Mouse (Mus musculus): ENCODE measurements around the gene Slc38a6. TPM values are rescaled to one million over a fixed set of nuclear protein-coding genes. Genes with fewer than 3 reads are reported as not detected.
A peak's percentile ranks its signal among the peaks of the same experiment; 100 is the strongest.

The Slc38a6 gene
- total RNA-seq (2015; ENCODE audit: low replicate concordance) (0.63 and 2.7 TPM in 2 replicates), total RNA-seq (2017; ENCODE audit: low replicate concordance) (0.68 and 4.5 TPM in 2 replicates)

DNA sequence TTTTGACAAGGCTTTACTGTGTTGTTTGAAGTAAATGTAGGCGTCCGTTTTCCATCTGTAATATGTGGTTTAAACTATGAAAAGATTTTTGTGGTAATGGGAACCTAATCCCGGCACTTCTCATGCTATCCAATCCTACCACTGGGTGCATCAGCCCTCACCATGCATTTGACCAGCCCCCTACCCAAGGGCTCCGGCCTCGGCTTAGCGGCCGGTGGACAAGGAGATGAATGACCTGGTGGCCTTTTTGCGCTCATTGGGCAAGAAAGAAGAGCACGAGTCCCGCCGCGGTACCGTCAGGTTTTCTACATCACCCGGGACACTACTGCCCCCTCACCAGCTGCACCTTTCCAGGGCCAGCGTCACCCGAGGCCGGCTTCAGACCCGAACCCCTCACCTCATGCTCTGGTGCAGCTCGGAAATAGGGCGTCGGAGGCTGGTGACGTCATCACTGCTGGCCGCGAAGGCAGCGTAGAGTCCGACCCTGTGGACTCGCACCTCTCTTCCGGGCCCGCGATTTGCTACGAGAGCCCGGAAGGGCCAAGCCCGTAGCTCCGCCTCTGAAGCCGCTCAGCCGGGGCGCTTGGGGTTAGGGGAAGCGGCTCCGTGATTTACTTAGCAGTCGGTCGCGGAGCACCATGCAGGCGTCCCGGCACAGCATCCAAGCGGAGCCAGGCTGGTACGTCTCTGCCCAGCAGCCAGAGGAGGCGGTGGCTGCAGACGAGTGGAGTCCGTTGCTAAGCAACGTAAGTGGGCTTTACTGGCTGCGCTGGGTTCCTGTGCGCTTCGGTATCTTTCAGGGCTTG is at the start of gene Slc38a6, which contains the start of gene Trmt5:
Slc38a6 (plus strand) TSS at position 493 of the 806 bp plus-strand sequence.
Trmt5 (minus strand) TSS at position 424 of the 806 bp plus-strand sequence.
- ATAC-seq (replicated peaks; ENCODE audit: low FRiP score, poor library complexity, severe bottlenecking) = peak; percentile 97

DNA sequence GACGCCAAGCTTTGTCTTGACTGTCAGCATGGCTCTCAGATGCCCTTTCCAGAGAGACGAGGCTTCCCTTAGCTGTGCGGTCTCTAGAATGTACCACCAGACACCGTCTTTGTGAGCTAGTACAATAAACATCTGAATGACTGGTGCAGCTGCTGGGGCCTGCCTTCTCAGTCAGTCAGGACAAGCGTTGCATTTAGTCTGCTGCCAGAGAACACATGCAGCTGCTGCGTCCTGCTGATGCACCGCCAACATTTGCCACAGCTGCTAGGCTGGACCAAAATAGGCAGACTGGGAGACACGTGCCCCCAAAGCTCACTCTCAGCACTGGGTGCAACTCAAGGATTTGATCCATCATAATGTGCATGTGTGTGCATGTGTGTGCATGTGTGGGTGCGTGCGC is 44.6 kb upstream of the Slc38a6 start:
- no peak for ATAC-seq (replicated peaks; ENCODE audit: low FRiP score, poor library complexity, severe bottlenecking)

DNA sequence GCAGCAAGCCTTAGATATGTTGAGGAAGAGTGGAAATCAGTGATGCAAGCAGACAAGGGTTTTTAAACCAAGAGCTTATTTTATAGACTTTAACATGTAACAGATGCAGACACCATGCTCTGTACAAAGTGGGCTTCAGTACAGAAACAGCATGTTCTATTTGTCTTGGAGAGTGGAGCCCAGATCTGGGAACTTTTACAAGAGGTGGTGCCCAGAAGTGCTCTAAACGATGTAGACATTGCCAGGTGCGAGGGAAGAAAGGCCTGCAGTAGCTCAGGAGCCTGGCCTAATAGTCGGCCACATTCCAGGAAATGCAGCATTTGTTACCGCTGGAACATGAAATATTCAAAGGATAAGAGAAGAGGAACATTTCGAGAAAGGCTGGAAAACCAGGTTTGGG is 40.9 kb upstream of the Slc38a6 start:
- no peak for ATAC-seq (replicated peaks; ENCODE audit: low FRiP score, poor library complexity, severe bottlenecking)

DNA sequence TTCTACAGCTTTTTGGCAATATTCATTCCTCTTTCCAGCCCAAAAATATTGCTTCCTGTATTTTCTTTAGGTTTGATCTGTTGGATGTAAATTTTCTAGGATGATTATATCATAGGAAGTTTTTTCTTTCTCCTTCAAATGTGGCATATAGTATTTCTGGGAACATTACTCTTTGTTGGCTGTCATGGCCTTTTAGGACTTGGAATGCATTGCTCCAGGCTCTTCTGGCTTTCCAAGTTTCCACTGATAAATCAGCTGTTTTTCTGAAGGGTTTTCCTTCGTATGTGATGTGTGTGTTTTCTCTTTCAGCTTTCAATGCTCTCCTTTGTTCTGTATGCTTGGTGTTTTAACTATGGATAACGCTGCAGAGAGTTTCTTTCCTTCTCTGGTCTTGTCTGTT is 31.6 kb upstream of the Slc38a6 start:
- no peak for ATAC-seq (replicated peaks; ENCODE audit: low FRiP score, poor library complexity, severe bottlenecking)

DNA sequence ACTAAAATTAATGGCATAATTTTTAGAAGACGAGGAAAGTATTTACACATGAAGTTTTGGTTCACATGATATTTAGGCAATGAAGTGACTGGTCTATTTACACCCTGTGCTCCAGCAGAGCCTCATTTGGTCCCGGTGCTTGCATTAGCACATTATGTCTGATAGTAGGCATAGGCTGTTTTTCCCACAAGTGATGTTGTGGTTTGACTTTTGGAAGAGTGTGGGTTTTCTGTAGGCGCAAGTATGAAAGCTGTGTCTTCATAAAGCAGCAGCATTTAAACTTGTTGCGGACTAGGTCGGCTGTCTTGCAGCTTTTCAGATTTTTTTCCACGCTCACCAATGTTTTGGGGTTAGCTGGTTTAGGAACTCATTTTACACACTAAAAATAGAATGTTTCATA is 27.3 kb upstream of the Slc38a6 start:
- no peak for ATAC-seq (replicated peaks; ENCODE audit: low FRiP score, poor library complexity, severe bottlenecking)

DNA sequence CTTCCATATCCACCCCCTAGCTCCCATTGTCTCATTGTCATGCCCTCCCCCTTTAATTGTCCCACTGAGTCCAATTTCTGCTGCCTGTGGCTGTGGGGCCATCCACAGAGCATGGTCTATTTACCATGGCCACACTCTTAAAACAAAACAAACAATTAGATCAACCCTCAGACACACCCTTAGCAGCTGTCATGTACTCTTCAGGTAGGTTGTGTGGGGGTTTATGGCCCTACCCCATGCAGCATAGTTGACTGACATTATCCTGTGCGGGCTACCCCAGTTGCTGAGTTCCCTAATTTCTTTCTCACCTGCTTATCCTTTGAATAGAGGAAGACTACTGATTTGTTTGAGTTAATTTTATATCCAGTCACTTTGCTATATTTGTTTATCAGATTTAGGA is 26.2 kb upstream of the Slc38a6 start:
- no peak for ATAC-seq (replicated peaks; ENCODE audit: low FRiP score, poor library complexity, severe bottlenecking)

DNA sequence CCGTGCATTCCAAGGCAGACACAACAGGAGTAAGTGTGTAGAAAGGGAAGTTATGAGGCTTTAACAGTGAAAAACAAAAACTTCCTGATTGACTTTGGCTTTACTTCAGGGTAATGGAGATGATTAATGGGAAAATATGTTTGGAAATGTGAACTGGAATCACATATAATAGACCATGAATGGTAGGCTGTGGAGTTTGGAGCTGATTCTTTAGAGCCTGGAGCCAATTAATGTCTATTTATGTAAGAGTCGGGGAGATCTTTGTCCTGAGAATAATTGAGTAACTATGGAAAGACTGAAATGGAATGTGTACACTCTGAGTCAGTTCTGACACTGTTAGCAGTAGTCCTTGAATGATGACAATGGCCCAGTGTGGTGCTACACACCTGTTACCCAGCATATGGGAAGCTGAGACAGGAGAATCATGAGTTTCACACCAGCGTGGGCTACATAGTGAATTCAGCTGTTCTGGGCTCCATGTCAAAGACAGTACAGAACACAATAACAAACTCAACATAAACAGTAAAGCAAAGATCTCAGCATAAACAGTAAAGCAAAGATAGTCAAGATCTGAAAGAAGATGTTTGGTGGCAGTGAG is 21.1 kb upstream of the Slc38a6 start:
- ATAC-seq (replicated peaks; ENCODE audit: low FRiP score, poor library complexity, severe bottlenecking) = no peak

DNA sequence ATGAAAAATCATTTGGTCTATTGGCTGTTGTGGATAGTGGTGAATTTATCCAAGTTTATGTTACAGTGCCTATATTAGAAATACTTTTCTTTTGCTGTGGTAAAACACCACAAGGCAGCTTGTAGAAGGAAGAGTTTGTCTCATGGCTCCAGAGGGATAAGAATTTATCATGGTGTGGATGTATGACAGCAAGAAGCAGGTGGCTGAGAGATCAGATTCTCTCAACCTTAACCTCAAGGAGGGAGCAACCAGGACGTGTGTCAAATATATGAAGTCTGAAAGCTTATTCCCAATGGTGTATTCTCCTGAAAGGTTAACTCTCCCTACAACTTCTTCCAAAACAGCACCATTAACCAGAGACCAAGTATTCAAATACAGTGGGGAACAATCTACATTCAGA is 20.0 kb upstream of the Slc38a6 start:
- ATAC-seq (replicated peaks; ENCODE audit: low FRiP score, poor library complexity, severe bottlenecking) = no peak

DNA sequence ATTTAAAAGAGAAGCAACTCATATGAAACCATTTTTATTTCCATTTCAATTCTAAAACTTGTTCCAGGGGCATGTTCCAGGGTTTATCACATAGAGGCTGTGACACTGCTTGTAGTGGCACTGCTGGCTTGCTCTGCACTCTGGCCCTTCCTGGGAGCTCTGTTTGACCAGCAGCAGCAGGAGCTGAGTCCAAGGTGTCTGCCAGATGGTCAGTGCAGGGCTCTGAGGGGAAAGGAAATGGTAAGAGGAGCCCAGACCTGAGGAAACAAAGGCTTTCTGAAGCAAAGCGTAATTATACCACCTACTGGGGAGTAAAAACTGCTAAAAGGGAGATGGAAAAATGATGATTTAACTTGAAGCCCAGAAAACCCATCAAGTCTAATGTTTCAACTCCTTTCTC is 18.1 kb upstream of the Slc38a6 start:
- ATAC-seq (replicated peaks; ENCODE audit: low FRiP score, poor library complexity, severe bottlenecking) = no peak

DNA sequence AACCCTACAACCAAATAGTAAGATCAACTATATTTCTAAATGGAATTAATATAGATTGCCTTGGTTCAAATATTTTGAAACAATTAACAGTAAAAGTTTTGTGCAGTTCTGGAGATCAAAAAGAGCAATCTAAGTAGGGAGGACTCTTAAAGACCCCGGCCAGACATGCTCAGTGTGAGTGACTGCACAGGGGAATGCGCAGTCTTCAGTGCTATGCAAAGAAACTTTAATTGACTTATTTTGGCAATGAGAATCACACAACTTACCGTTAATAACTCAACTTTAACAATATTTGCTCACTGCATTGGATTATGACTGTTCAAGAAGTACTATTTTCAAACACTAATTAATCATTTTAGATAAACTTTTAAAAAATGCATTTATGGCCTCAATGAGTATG is 17.0 kb upstream of the Slc38a6 start:
- no peak for ATAC-seq (replicated peaks; ENCODE audit: low FRiP score, poor library complexity, severe bottlenecking)

DNA sequence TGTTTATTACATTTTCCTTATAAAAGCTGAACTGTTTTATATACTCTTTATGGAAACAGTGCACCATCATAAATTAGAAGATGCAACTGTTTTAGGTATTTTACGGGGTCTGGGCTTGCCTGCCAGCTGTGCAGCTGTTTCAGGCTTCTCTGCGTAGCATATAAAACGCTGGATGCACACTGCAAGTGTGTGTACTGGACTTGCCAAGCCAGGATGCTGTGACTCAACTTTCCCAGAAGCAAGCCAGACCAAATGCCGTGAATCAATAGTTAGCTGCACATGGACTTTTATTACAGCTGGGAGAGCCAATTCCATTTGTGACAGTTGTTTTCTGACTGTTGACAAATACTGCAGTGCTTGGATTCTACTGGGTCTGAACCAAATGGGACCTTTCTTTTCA is 16.6 kb upstream of the Slc38a6 start:
- no peak for ATAC-seq (replicated peaks; ENCODE audit: low FRiP score, poor library complexity, severe bottlenecking)

DNA sequence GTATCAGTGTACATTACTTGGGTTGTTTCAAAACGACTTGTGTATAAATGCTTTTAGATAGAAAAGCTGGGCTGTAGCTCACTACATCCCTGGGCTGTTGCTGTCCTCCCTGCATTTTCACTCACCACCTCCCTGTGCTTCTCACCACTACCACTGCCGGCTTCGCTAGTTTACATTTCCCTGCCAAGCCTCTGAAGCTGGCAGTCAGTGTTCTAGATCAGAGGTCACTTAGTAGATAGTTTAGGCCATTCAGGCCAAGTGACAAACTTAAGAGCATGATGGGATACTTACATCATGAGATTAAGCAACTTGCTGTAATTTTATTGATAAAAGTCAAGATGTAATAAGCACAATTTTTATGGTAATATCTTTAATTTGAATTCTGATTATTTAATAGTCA is 11.7 kb upstream of the Slc38a6 start:
- no peak for ATAC-seq (replicated peaks; ENCODE audit: low FRiP score, poor library complexity, severe bottlenecking)

DNA sequence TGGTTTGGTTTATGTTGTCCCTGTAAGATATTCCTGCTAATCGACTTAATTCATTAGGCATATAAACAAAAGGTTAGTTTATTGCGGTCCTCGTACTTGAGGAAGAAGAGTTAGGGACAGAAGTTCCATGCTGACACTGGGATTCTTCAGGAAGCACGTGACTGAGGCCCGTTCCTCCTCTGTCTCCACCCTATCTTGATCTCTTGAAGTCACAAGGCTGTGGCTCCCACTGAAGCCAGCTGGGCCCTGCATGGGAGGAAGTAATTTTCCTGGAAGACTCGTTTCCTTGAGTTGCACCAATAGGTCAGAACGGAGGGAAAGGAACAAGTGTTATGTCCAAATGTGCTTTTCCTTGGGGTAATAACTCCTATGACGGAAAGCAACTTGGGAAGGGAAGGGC is 1.0 kb downstream of the Slc38a6 start:
- no peak for ATAC-seq (replicated peaks; ENCODE audit: low FRiP score, poor library complexity, severe bottlenecking)

DNA sequence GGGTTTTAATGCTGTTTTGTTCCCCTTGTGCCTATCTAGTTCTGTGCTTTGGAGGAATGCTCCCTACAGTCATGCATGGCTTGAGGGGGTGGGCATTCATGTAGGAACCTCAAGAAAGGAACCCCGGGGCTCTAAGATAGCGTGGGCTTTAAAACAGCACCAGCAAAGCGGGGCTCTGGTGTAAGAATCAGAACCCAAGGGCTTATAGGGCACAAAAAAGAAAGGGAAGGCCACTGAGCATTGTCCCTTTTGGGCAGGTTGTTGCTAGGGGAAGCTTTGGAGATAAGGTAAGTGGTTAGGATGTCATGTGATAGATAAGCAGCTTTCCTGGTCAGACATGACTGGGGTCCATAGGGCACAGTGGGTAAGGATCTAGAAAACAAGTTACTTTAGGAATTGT is 2.0 kb downstream of the Slc38a6 start:
- ATAC-seq (replicated peaks; ENCODE audit: low FRiP score, poor library complexity, severe bottlenecking) = no peak

DNA sequence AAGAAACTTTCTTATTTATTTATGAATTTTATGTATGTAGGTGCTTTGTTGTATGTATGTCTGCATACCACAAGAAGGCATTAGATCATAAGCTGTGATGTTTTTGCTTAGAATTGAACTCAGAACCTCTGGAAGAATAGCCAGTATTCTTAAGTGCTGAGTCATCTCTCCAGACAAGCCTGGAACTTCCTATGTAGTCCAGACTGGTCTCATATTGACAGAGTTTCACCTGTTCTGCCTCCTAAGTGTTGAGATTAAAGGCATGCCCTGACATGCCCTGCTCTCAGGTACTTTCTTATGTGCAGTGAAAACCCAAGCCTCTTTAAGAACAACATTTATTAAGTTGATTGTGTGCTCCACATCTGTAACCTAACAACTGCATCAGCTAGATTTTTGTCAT is 8.3 kb downstream of the Slc38a6 start:
- no peak for ATAC-seq (replicated peaks; ENCODE audit: low FRiP score, poor library complexity, severe bottlenecking)

DNA sequence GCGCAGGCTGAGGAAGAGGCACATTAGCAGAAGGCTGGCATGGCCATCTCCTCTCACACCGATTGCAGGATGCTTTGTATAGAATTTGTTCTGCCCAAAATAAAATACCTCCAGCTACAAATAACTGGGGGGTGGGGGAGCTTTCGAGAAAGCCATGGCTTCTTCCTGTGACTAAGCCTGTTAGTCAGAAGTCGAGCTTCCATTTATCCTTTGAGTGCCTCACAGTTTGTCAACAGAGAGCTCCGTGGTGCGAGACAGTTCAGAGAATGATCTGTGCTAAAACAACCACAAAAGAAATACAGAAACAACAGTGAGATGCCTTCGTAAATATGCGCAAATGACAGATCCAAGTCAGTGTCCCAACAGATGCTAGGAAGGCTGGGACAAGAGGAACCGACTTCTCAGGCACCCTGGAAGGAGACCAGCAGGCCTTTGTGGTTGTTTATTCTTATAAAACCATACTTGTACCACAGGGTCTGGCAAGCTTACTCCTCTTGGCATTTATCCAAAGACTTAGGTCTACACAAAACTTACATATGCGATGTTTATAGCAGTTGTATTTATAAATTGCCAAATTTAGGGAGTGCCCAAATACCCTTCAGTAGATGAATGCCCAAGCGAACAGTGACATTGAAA is 9.0 kb downstream of the Slc38a6 start:
- ATAC-seq (replicated peaks; ENCODE audit: low FRiP score, poor library complexity, severe bottlenecking) = no peak

DNA sequence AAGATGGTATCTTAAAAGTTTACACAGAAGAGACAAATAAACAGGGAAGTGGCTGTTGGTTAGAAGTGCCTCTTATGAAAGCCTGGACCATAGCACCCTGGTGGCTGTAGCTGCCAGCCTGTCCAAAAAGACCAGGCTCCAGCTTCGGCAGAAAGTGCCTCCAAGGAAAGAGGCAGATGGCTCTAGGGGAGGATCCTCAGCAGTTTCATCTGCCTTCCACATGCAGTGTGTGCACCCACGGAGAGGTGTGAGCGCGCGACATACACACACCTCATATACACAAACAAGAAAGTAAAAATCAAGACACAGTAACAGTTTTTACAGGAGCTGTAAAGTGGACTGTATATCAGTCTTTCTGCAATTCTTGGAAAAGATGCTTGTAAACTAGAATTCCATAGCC is 12.0 kb downstream of the Slc38a6 start:
- ATAC-seq (replicated peaks; ENCODE audit: low FRiP score, poor library complexity, severe bottlenecking) = no peak

DNA sequence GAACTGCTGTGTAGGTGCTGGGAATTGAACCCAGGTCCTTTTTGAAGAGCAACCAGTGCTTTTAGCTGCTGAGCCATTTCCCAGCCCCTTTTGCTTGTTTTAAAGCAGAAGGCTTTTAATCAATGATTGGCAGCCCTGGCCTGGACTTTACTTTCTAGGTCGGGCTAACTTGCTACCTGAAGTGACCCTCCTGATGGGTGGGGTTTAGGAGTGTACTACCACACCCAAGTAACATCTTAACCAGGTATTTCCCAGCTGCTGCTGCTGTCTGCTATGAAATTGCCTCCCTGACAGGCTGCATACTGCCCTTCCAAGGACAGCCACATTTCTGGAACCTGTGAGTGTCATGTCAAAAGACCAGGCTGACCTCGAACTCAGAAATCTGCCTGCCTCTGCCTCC is 14.0 kb downstream of the Slc38a6 start:
- no peak for ATAC-seq (replicated peaks; ENCODE audit: low FRiP score, poor library complexity, severe bottlenecking)

DNA sequence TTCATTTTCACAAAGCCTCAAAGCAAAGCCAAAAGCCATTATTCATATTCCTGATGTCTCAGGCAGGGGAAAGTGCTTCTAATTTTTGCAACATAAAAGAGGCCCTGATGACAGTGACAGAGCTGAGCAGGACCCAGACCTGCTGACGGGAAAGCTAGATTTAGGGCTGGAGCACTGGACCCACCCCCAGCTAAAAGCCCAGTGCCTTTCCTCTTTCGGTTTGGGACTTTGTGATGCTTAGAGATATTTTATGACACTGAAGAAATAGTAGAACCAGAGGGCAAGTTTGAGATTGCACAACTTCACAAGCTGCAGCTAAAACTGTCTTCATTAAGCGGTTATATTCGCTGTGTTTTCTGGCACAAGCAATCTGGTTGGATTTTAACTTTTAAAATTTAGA is 18.1 kb downstream of the Slc38a6 start:
- ATAC-seq (replicated peaks; ENCODE audit: low FRiP score, poor library complexity, severe bottlenecking) = no peak

DNA sequence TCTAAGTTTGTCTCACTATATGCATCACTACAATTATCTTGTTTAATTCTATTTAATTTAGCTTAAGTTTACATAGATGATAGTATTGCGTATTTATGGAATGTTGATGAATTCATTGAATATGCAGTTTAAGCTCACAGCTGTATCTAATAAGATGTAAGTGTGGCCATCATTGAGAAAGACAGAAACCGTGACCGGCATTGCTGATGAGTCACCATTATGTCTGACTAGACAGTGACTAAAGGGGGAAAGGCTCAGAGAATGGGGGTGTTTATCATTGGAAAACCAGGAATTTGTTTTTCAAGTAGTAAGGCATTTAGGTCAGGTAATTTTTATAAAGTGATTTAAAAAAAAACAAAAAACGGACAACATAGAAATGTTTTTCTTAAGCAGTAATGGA is 21.2 kb downstream of the Slc38a6 start:
- no peak for ATAC-seq (replicated peaks; ENCODE audit: low FRiP score, poor library complexity, severe bottlenecking)

DNA sequence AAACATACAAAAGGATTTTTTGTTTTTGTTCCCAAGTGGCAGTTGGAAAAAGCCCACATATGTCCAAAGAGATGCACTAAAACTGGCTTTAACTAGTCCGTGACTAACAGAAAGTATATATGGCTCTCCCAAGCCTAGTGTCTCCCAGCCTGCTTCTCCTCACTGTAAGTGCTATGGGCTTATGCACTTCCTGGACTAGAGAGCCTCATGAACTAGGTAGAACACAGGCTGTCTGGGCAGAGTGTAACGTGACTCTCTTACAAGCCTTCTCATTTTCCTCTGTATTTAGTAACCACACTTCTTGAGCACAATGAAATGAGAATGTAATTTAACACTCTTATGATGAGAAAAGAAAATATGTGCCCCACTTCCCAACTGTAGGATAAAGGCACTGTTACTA is 22.1 kb downstream of the Slc38a6 start:
- no peak for ATAC-seq (replicated peaks; ENCODE audit: low FRiP score, poor library complexity, severe bottlenecking)
